Mouse (Mus musculus) hindbrain, embryonic 15.5 days (tissue): Measurements from ENCODE around the gene Add1. TPM values are rescaled to one million over a fixed set of nuclear protein-coding genes. Genes with fewer than 3 reads are reported as not detected.
A peak's percentile ranks its signal among the peaks of the same experiment; 100 is the strongest.

ENCODE experiments used
- ATAC-seq: fragments of 200-750 bp; cut with Nextera tagmentation; 2 replicates; pipeline ENCODE4 v1.8.0; 2017; ENCODE audit warnings: low read depth, moderate number of reproducible peaks, moderate TSS enrichment; ENCODE audit not compliant: low FRiP score
- H3K27ac ChIP-seq: fragments of 300-500 bp; sonication (generic); replicated peaks from 2 replicates; pipeline ENCODE4 v1.5.1; 2015; ENCODE audit warnings: mild to moderate bottlenecking, inconsistent platforms
- H3K27me3 ChIP-seq: fragments of 300-500 bp; sonication (generic); 2 replicates; pipeline ENCODE4 v1.6.1; 2015; ENCODE audit warnings: control low read depth, inconsistent platforms
- H3K36me3 ChIP-seq: fragments of 300-500 bp; sonication (generic); 2 replicates; pipeline ENCODE4 v1.6.1; 2015; ENCODE audit warnings: control low read depth, inconsistent platforms
- H3K4me1 ChIP-seq: fragments of 300-500 bp; sonication (generic); replicated peaks from 2 replicates; pipeline ENCODE4 v1.6.1; 2015; ENCODE audit warnings: control low read depth, inconsistent platforms
- H3K4me2 ChIP-seq: fragments of 300-500 bp; sonication (generic); 2 replicates; pipeline ENCODE4 v1.6.1; 2015; ENCODE audit warnings: moderate library complexity, mild to moderate bottlenecking, inconsistent platforms
- H3K4me3 ChIP-seq: fragments of 300-500 bp; sonication (generic); 2 replicates; pipeline ENCODE4 v1.5.1; 2015; ENCODE audit warnings: mild to moderate bottlenecking, inconsistent platforms
- H3K9ac ChIP-seq: fragments of 300-500 bp; sonication (generic); 2 replicates; pipeline ENCODE4 v1.6.1; 2015; ENCODE audit warnings: inconsistent platforms
- H3K9me3 ChIP-seq: fragments of 300-500 bp; sonication (generic); 2 replicates; pipeline ENCODE4 v1.6.1; 2016; ENCODE audit warnings: control low read depth, inconsistent platforms
- WGBS: fragments of 180-500 bp; shearing (Covaris S2); methylation state at CpG from one replicate; pipeline ENCODE4 v1.1.7; 2015; 5-methylcytosine and 5-hydroxymethylcytosine counted together
- polyA plus RNA-seq: library from polyadenylated mRNA; unstranded; fragments of >200 nt; fragmentation: Nextera tagmentation; extraction: Ambion mirVana; gene quantifications from 2 replicates; pipeline ENCODE4 v1.2.1, GENCODE M21; 2015

Add1 gene
- polyA plus RNA-seq, 1 experiment from 2014 or later: 221 TPM

- H3K4me1 ChIP-seq: no peaks in the 10 kb centered on the region
- no peaks in the 10 kb centered on the region for H3K27me3 ChIP-seq
- H3K4me3 ChIP-seq: no peak overlapping the region
- no peaks in the 10 kb centered on the region for H3K36me3 ChIP-seq
- WGBS: 74% methylated on average over 5 of the region's 5 CpGs
- H3K27ac ChIP-seq: no peak overlapping the region
- no peaks in the 10 kb centered on the region for H3K9me3 ChIP-seq
- no peak overlapping the region for H3K4me2 ChIP-seq
- no peak overlapping the region for H3K9ac ChIP-seq
- no peak for ATAC-seq
Measured at GRCm38 (mm10) chr5:34534776-34535581, 38.5 kb upstream of the Add1 start.

DNA sequence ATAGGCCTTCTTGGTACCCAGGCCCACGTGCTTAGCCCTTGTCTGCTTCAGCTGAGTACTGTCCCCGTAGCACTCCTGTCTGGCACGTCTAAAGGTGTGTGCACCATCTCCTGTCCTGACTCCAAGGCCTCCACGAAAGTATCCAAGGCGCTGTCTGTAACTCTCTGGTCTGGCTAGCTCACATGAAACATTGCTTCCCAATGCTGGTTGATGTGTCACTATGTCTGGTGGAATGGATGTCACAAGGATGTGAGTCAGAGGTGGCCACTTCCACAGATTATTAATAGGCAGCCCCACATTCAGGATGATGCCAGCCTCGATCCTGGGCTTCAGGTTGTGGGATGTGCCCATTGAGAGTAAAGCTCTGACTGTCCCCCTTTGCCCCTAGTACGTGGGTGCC is 37.6 kb upstream of the Add1 start:
- 85% methylated on average over 7 of the region's 7 CpGs for WGBS
- no peak for ATAC-seq
- no peak overlapping the region for H3K27ac ChIP-seq
- H3K4me2 ChIP-seq: no peak overlapping the region
- H3K9ac ChIP-seq: no peak overlapping the region
- H3K4me1 ChIP-seq: no peaks in the 10 kb centered on the region
- no peaks in the 10 kb centered on the region for H3K27me3 ChIP-seq
- no peaks in the 10 kb centered on the region for H3K9me3 ChIP-seq
- no peak overlapping the region for H3K4me3 ChIP-seq
- no peaks in the 10 kb centered on the region for H3K36me3 ChIP-seq

GRCm38 (mm10) chr5:34538079-34538478 is 35.4 kb upstream of the Add1 start:
- Histone ChIP-seq H3K9ac (no peak overlapping the region), H3K36me3 (no peaks in the 10 kb centered on the region), H3K27me3 (no peaks in the 10 kb centered on the region), H3K4me3 (no peak overlapping the region), H3K9me3 (no peaks in the 10 kb centered on the region), H3K4me2 (no peak overlapping the region), H3K27ac (no peak overlapping the region), H3K4me1 (no peaks in the 10 kb centered on the region)
- WGBS: 78% methylated on average over 7 of the region's 7 CpGs
- no peak for ATAC-seq

- Histone ChIP-seq H3K36me3 (no peaks in the 10 kb centered on the region), H3K27me3 (no peaks in the 10 kb centered on the region), H3K4me2 (no peak overlapping the region), H3K4me1 (no peaks in the 10 kb centered on the region), H3K9ac (no peak overlapping the region), H3K4me3 (no peak overlapping the region), H3K27ac (no peak overlapping the region), H3K9me3 (no peaks in the 10 kb centered on the region)
- 35% methylated on average over 5 of the region's 5 CpGs for WGBS
- no peak for ATAC-seq
Measured at GRCm38 (mm10) chr5:34538527-34538926, 34.9 kb upstream of the Add1 start.

- no peaks in the 10 kb centered on the region for H3K27me3 ChIP-seq
- no peak overlapping the region for H3K27ac ChIP-seq
- no peak for ATAC-seq
- no peaks in the 10 kb centered on the region for H3K9me3 ChIP-seq
- no peak overlapping the region for H3K4me2 ChIP-seq
- H3K4me1 ChIP-seq: no peaks in the 10 kb centered on the region
- no peaks in the 10 kb centered on the region for H3K36me3 ChIP-seq
- no peak overlapping the region for H3K4me3 ChIP-seq
- no peak overlapping the region for H3K9ac ChIP-seq
- WGBS: 87% methylated on average over 2 of the region's 2 CpGs
Measured at GRCm38 (mm10) chr5:34539121-34539520, 34.3 kb upstream of the Add1 start.

DNA sequence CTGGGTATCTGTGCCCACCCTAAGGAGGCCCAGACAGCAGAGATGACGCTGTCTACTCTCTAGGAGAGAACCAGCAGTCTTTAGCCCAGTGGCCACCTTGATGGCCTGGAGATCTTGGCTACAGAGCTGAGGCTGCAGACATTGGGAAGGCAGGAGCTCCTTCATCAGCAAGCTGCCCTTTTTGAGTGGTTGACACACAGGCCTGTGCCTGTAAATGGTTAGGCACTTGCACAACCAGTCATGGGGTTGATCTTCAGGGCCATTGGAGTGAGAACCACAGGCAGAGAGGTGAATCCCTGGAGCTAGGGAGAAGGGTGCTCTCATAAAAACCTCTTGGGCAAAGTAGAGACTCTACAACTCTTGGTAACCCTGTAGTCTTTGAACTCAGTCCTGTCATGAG is 31.3 kb upstream of the Add1 start:
- Histone ChIP-seq H3K4me3 (no peak overlapping the region), H3K4me2 (no peak overlapping the region), H3K9me3 (no peaks in the 10 kb centered on the region), H3K9ac (no peak overlapping the region), H3K27me3 (no peaks in the 10 kb centered on the region), H3K36me3 (no peaks in the 10 kb centered on the region), H3K27ac (no peak overlapping the region), H3K4me1 (no peaks in the 10 kb centered on the region)
- no peak for ATAC-seq
- 67% methylated on average over 1 of the region's 1 CpGs for WGBS

- 62% methylated on average over 4 of the region's 4 CpGs for WGBS
Measured at GRCm38 (mm10) chr5:34543114-34543513, 30.4 kb upstream of the Add1 start.

GRCm38 (mm10) chr5:34547410-34547809 is 26.1 kb upstream of the Add1 start:
- H3K4me1 ChIP-seq: peaks cover 24% of the 10 kb centered on the region
- H3K27me3 ChIP-seq: no peaks in the 10 kb centered on the region
- no peaks in the 10 kb centered on the region for H3K9me3 ChIP-seq
- no peak overlapping the region for H3K9ac ChIP-seq
- no peak overlapping the region for H3K27ac ChIP-seq
- H3K4me3 ChIP-seq: no peak overlapping the region
- no peak for ATAC-seq
- H3K4me2 ChIP-seq: no peak overlapping the region
- H3K36me3 ChIP-seq: peaks cover 4% of the 10 kb centered on the region

More at GRCm38 (mm10) chr5:34543114-34543513, 30.4 kb upstream of the Add1 start:
- H3K4me2 ChIP-seq: no peak overlapping the region
- H3K27me3 ChIP-seq: no peaks in the 10 kb centered on the region
- no peak overlapping the region for H3K4me3 ChIP-seq
- H3K36me3 ChIP-seq: no peaks in the 10 kb centered on the region
- H3K27ac ChIP-seq: no peak overlapping the region
- H3K4me1 ChIP-seq: no peaks in the 10 kb centered on the region
- no peak overlapping the region for H3K9ac ChIP-seq
- no peak for ATAC-seq
- H3K9me3 ChIP-seq: no peaks in the 10 kb centered on the region

- peak overlapping the region; percentile 85 for H3K4me3 ChIP-seq
- peak overlapping the region; percentile 82 for H3K27ac ChIP-seq
- WGBS: 28% methylated on average over 8 of the region's 8 CpGs
- H3K4me2 ChIP-seq: peak overlapping the region; percentile 73
- peaks cover 24% of the 10 kb centered on the region for H3K4me1 ChIP-seq
- H3K9ac ChIP-seq: peak overlapping the region; percentile 97
- no peaks in the 10 kb centered on the region for H3K27me3 ChIP-seq
- peak; percentile 36 for ATAC-seq
- H3K9me3 ChIP-seq: no peaks in the 10 kb centered on the region
- H3K36me3 ChIP-seq: peaks cover 16% of the 10 kb centered on the region
Measured at GRCm38 (mm10) chr5:34549135-34549482, 24.4 kb upstream of the Add1 start.

DNA sequence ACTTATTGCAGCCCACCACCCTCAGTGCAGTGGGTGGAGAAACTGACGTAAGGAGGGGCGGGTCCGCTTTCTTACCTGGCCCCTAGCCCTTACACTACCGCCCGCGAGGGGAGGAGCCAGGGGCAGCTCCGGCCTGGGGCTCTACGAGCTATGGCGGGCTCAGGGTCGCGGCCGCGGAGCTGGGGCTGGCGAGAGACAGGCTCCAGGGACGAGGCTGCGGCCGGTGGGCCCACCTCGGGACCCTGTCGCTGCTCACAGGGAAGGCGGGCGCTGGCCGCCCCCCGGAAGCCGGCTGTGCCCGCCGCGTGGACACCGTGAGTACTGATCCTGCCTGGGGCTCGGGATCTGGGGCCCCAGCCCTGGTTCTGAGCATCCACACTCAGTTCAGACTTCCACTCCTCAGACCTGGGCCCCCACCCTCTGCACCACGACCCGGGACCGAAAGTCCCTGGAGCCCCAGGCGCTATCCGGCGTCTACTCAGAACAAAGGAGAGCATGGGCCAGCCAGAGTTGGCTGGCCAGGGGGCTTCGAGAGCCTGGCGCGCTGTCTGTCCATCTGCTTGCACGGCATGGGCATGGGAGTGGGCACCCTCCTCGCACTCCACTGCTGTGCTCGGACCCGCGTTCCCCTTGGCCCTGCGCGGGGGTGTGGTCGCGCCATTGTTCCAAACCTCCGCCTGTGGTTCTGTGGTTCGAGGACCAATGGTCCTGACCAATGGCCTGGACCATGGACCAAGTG is 23.8 kb upstream of the Add1 start:
- ATAC-seq: peak; percentile 94
- Histone ChIP-seq H3K27me3 (no peaks in the 10 kb centered on the region), H3K9ac (peak overlapping the region; percentile 97), H3K4me3 (peak overlapping the region; percentile 85), H3K4me2 (peak overlapping the region; percentile 73), H3K36me3 (peaks cover 20% of the 10 kb centered on the region), H3K9me3 (no peaks in the 10 kb centered on the region), H3K4me1 (peaks cover 24% of the 10 kb centered on the region), H3K27ac (peak overlapping the region; percentile 82)
- under 1% methylated on average over 42 of the region's 49 CpGs for WGBS

GRCm38 (mm10) chr5:34550251-34550650 is 23.2 kb upstream of the Add1 start:
- WGBS: 5% methylated on average over 6 of the region's 6 CpGs
- ATAC-seq: peak; percentile 4; the same call in 1 of the 2 replicates
- Histone ChIP-seq H3K4me1 (peaks cover 24% of the 10 kb centered on the region), H3K36me3 (peaks cover 25% of the 10 kb centered on the region), H3K4me3 (peak overlapping the region; percentile 85), H3K9me3 (no peaks in the 10 kb centered on the region), H3K27me3 (no peaks in the 10 kb centered on the region), H3K9ac (peak overlapping the region; percentile 97), H3K4me2 (peak overlapping the region; percentile 73), H3K27ac (peak overlapping the region; percentile 82)

- Histone ChIP-seq H3K27ac (no peak overlapping the region), H3K4me2 (no peak overlapping the region), H3K4me1 (peaks cover 24% of the 10 kb centered on the region), H3K9ac (no peak overlapping the region), H3K9me3 (no peaks in the 10 kb centered on the region), H3K36me3 (peaks cover 39% of the 10 kb centered on the region), H3K4me3 (no peak overlapping the region), H3K27me3 (no peaks in the 10 kb centered on the region)
- ATAC-seq: no peak
- WGBS: 85% methylated on average over 4 of the region's 4 CpGs
Measured at GRCm38 (mm10) chr5:34551821-34552220, 21.6 kb upstream of the Add1 start.
